Mouse (Mus musculus) heart, adult 18-20 months (tissue): ENCODE measurements around the gene Sec24a. TPM values are rescaled to one million over a fixed set of nuclear protein-coding genes. Genes with fewer than 3 reads are reported as not detected.

Source experiments
- DNase-seq, 2 experiments: peaks; one replicate each; pipeline ENCODE4 v3.0.0; 2021 to 2022; ENCODE audit warnings: mixed read lengths in 1 of 2
- total RNA-seq, 2 experiments: library from RNA; stranded (reverse); gene quantifications; 2 replicates each; pipeline ENCODE4 v1.2.3; 2021

Sec24a gene
- total RNA-seq, 2 experiments from 2014 or later, result 16.4 to 17.8 TPM

DNA sequence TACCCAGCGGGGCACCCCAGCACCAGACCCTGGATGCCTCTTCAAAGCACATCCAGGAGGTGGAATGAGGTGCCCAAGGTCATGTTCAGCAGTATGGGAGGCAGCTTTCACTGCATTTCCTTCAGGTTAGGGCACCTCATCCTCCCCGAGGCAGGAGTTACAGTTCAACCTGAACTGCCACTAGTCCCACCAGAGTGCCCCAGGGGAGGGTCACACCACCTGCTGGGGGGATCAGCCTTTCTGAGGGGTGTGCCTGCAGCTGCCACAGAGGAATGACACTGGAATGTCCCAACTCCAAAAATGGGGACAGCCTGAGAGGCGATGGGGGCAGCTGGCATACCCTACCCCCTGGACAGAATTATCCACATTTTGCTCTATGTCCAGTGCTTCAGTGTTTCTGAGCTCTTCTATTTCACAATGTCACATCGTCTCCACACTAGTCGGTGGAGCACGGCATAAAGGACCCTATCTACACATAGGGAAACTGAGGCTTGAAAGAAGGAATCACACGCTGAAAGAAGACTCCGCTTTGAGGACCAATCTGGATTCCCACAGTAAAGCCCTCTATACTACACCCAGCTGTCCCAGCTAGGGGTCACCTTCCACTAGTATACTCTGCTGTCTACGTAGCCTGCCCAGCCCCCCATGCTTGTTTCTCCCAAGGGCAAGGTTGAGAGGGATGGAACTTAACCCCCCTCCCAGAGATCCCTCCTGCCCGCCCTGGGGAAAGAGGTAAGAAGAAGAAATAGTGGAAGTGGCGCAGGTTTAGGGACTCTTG is 114.1 kb downstream of the Sec24a start:
- DNase-seq, result no peak

GRCm38 (mm10) chr11:51648566-51648965 is 114.9 kb downstream of the Sec24a start:
- peak in 1 of 2 experiments; percentile 43 for DNase-seq

GRCm38 (mm10) chr11:51646751-51647667 is 116.4 kb downstream of the Sec24a start:
- peak; percentile 57 to 84 for DNase-seq

GRCm38 (mm10) chr11:51646245-51646644 is 117.2 kb downstream of the Sec24a start:
- no peak for DNase-seq

- no peak for DNase-seq
Observed at GRCm38 (mm10) chr11:51645293-51645692, 118.1 kb downstream of the Sec24a start.

DNA sequence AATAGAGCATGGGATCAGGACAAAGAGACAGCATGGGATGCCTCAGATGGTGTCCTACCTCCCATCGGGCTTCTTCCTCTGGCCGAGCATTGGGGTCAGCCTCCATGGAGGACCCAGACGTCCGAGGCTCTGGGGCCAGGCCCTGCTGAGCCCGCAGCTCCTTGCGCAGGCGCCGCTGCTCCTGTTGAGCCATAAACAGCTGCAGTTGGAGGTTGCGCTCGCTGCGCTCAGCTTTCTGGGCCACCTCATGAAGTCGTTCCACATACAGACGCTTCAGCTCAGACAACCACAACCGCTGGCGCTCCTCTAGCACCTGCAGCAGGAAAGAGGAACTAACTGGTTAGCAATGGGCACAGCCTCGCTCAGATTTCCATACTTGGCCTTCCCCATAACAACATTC is 119.2 kb downstream of the Sec24a start:
- DNase-seq, result peak in 1 of 2 experiments; percentile 48

- DNase-seq, result no peak
Observed at GRCm38 (mm10) chr11:51643761-51644160, 119.7 kb downstream of the Sec24a start.

GRCm38 (mm10) chr11:51643202-51643601 is 120.2 kb downstream of the Sec24a start:
- peak in 1 of 2 experiments; percentile 28 for DNase-seq

Other genes with a start within 250 kb of the Sec24a start
- gene Phykpl, start 178.9 kb downstream of the Sec24a start, total RNA-seq, result 1 to 10 TPM; 7.8 to 8.5 TPM
- gene Hnrnpab, start 156.8 kb downstream of the Sec24a start, total RNA-seq, result 100 to 1,000 TPM; 132 to 133 TPM
- 10 to 100 TPM; 21.8 to 23.6 TPM for gene Nhp2, start 143.9 kb downstream of the Sec24a start, total RNA-seq
- 10 to 100 TPM; 15.7 to 16.4 TPM for gene Rmnd5b, start 127.7 kb downstream of the Sec24a start, total RNA-seq
- gene N4bp3, start 112.8 kb downstream of the Sec24a start, total RNA-seq, result 10 to 100 TPM in 1 of 2 experiments, 1 to 10 TPM in 1; 9.4 to 11.4 TPM
- gene D930048N14Rik, start 112.7 kb downstream of the Sec24a start, total RNA-seq, result under 1 TPM; 0.37 to 0.54 TPM
- gene 0610009B22Rik, start 74.8 kb downstream of the Sec24a start, total RNA-seq, result 10 to 100 TPM; 45.0 to 47.4 TPM
- 100 to 1,000 TPM; 142 to 150 TPM for gene Sar1b, start 53 bp upstream of the Sec24a start, total RNA-seq
- 10 to 100 TPM; 13.4 to 18.3 TPM for gene Jade2, start 94.0 kb upstream of the Sec24a start, total RNA-seq
- gene Cdkn2aipnl, start 204.0 kb upstream of the Sec24a start, total RNA-seq, result 10 to 100 TPM; 10.5 to 11.3 TPM
- gene Ube2b, start 237.1 kb upstream of the Sec24a start, total RNA-seq, result 100 to 1,000 TPM; 265 to 312 TPM
- 1 to 10 TPM; 3.6 to 5.1 TPM for gene Cdkl3, start 240.6 kb upstream of the Sec24a start, total RNA-seq